Mouse (Mus musculus): Measurements from ENCODE around the gene Ttc28. TPM values are rescaled to one million over a fixed set of nuclear protein-coding genes. Genes with fewer than 3 reads are reported as not detected.
"Not testable (repeated sequence)": the region's sequence is repeated elsewhere in the genome, so short reads cannot be mapped to it uniquely, and the experiment has no call there.

Gene Ttc28
- total RNA-seq, 1 experiment from 2014 or later, result 6.3 TPM

DNA sequence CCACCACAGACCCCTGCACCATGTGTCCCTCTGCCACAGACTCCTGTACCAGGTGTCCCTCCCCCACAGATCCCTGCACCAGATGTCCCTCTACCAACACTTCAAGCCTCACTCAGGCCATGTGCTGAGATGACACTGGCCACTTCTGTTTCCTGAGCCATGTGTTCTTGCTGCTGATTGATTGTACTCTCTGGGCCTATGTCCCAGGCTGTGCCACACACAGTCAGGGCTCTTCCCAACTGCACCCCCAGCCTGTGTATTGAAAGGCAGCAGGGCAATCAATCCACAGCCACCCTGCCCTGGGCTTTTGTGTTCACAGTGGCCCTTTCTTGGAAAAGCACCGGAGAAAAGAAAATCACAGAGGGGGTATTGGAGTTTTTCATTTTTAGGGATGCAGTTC is 352.2 kb downstream of the Ttc28 start:
- no peak for ATAC-seq (ENCODE audit: extremely low read depth, insufficient number of reproducible peaks, low FRiP score, poor library complexity, severe bottlenecking)

DNA sequence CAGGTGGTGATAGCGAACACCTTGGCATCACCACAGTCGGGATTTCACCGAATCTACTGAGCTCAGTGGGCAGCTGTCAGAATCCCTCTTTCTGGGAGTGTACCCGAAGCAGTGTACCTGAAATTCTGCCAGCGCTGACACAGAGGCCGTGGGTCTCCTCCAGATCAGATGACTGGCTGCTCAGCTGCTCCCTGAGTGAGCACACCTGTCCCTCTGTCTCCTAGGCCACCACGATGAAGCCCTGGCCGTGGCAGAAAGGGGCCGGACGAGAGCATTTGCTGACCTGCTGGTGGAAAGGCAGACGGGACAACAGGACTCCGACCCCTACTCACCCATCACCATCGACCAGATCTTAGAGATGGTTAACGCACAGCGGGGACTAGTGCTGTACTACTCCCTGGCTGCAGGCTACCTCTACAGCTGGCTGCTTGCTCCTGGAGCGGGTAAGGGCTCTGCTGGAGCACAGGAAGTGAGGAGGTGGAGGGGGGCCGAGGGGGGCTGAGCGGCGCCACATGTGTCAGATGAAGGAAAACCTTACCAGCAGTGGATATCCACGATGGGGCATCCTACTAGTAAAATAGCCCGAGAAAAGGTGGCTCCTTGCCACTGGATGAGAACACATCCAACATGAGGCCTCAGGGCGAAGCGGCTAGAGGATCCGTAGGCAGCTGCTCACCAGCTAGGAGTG is 353.6 kb downstream of the Ttc28 start:
- no peak for ATAC-seq (ENCODE audit: extremely low read depth, insufficient number of reproducible peaks, low FRiP score, poor library complexity, severe bottlenecking)

DNA sequence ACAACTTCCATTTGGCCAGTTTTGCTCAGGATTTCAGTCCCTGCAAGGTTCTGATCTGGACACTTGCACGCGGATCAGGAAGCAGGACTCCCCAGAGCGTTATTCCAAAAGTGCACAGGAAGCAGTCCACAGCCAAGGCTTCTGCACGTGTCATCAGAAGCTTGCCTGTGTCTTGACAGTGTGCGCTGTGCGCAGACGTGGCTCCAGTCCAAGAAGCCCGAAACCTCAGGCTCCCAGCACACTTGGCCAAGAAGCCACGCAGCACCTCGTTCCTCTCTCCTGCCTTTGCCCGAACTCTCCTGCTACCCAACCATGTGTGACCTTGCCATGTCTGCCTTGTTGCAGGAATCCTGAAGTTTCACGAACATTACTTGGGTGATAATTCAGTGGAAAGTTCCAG is 355.5 kb downstream of the Ttc28 start:
- ATAC-seq (ENCODE audit: extremely low read depth, insufficient number of reproducible peaks, low FRiP score, poor library complexity, severe bottlenecking), result no peak

DNA sequence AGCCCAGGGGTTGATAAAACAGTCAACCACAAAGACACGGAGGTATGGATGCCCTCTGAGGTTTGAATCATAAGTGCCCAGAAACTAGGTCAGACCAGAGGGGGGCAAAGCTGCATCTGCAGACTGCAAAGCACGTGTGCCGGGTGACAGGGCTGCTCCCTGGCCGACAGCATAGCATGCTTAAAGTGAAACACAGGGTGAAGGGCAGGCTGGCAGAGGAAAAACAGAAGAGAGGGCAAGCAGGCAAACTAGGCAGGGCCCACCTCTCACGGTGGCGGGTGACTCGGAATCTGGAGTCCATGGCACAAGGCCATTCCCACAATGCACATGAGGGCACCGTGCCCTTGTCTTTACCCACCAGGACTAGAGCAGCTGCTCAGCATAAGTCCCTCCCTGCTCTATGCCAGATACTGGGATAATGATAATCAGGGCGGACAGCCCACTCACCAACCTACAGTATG is 357.6 kb downstream of the Ttc28 start:
- ATAC-seq (ENCODE audit: extremely low read depth, insufficient number of reproducible peaks, low FRiP score, poor library complexity, severe bottlenecking), result no peak

- no peak for ATAC-seq (ENCODE audit: extremely low read depth, insufficient number of reproducible peaks, low FRiP score, poor library complexity, severe bottlenecking)
These were observed 359.6 kb downstream of the Ttc28 start for GRCm38 (mm10) chr5:111239223-111239622.

- ATAC-seq (ENCODE audit: extremely low read depth, insufficient number of reproducible peaks, low FRiP score, poor library complexity, severe bottlenecking), result no peak
These were observed 363.9 kb downstream of the Ttc28 start for GRCm38 (mm10) chr5:111243447-111244040.

DNA sequence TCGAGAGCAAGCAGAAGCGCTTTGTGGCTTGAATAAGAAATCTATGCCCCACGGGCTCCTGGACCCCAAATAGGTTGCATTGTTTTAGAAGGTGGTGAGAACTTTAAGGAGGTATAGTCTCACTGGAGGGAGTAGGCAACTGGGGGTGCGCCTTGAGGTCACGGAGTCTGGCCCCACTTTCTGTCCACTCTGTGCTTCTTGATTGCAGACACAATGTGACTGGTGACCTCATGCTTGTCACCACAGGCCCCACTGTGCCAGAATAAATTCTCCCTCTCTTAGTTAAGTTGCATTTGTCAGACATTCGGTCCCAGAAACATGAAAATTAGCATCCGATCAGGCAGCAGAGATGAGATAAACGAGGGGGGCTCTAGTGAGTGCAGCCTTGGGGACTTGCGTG is 364.5 kb downstream of the Ttc28 start:
- no peak for ATAC-seq (ENCODE audit: extremely low read depth, insufficient number of reproducible peaks, low FRiP score, poor library complexity, severe bottlenecking)

DNA sequence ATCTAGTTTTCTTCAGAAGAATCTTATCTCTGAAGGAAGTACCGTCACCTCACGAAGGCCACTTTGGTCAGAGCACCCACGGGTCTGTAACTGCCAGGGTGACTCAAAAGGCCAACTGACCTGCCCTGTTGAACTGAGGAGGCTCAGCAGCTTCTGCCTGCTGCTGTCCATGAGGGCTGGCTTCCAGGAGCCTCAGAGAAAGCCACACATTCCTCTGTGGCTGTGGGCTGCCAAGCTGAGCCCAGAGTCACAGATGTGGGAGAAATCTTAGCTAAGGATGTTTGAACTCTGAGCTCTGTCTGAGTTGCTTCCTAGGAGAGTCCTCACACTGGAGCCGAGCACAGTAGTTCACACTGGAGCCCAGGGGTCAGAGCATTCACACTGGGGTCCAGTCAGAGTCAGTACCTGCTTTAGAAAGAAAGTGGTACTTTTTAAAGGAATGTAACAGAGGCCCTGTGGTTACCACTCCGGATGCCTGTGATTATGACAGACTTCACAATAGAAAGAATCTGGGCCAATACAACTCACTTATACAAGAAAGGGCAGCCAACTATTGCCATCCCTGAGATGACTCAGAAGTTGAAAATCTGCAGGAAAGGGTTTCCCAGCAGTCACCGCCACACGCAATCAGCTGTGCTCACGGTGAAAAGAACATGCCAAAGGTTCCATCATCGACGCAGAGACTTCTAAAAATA is 368.1 kb downstream of the Ttc28 start:
- no peak for ATAC-seq (ENCODE audit: extremely low read depth, insufficient number of reproducible peaks, low FRiP score, poor library complexity, severe bottlenecking)

- no peak for ATAC-seq (ENCODE audit: extremely low read depth, insufficient number of reproducible peaks, low FRiP score, poor library complexity, severe bottlenecking)
These were observed 372.5 kb downstream of the Ttc28 start for GRCm38 (mm10) chr5:111252147-111252546.

DNA sequence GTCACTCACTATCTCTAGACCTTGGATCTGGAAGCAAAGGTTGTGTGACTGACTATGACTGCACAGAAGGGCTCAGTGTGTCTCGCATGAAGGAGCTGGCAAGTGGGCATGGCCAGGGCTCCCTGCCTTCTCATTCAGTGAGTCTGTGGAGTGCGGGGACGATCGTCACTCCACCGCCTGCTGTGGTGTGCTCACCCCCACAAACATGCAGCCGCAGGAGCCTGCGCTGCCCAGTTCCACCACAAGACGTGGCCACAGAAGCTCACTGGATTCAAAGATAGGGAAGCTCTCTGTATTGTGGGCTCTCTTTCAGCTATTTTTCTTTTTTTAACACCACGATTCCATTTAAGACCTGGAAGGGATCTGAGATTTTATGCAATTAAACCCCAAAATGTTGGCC is 374.8 kb downstream of the Ttc28 start:
- ATAC-seq (ENCODE audit: extremely low read depth, insufficient number of reproducible peaks, low FRiP score, poor library complexity, severe bottlenecking), result no peak

DNA sequence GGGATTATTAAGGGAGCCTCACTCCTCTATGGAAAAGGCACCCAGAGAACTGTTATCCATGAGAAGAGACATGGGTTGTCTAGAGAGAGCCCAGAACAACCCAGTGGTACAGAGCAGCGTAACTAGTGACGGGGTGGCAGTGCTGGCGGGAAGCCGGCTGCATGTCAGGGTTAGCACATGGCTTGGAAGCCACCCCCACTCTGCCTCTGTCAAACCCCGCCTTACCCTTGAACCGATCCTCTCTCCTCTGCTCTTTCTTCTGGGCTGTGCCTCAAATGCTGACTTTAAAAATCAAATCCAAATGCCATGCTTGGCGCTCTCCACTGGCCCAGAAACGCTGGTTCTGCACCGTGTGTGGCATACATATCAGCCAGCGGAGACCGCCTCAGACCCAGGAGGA is 375.2 kb downstream of the Ttc28 start:
- no peak for ATAC-seq (ENCODE audit: extremely low read depth, insufficient number of reproducible peaks, low FRiP score, poor library complexity, severe bottlenecking)

- ATAC-seq (ENCODE audit: extremely low read depth, insufficient number of reproducible peaks, low FRiP score, poor library complexity, severe bottlenecking), result no peak
These were observed 376.6 kb downstream of the Ttc28 start for GRCm38 (mm10) chr5:111256181-111256580.

DNA sequence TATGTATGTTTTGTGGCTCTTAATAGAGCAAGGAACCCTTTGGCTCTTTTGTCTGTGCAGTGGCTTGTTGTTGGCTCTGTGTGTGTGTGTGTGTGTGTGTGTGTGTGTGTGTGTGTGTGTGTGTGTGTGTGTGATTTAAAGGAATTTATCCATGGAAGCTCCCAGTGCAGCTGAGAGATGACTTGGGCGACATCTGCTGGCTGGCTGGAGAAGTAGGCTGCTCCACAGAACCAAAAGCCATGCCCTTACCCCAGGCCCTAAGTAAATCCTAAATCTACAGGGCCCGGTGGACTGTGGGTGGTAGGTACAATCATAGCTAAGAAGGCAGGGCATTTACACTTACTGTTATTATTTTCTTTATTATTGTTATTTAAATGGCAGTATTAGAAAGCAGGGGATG is 377.5 kb downstream of the Ttc28 start:
- ATAC-seq (ENCODE audit: extremely low read depth, insufficient number of reproducible peaks, low FRiP score, poor library complexity, severe bottlenecking), result no peak

DNA sequence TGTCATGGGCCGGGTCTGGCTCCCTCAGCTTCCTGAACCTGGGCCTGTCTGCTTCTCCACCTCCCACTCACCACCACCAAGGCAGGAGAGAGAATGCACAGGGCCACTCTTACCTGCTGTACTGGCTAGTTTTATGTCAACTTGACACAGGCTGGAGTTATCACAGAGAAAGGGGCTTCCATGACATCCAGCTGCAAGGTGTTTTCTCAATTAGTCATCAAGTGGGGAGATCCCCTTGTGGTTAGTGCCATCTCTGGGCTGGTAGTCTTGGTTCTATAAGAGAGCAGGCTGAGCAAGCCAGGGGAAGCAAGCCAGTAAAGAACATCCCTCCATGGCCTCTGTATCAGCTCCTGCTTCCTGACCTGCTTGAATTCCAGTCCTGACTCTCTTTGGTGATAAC is 381.6 kb downstream of the Ttc28 start:
- ATAC-seq (ENCODE audit: extremely low read depth, insufficient number of reproducible peaks, low FRiP score, poor library complexity, severe bottlenecking), result not testable (repeated sequence)

DNA sequence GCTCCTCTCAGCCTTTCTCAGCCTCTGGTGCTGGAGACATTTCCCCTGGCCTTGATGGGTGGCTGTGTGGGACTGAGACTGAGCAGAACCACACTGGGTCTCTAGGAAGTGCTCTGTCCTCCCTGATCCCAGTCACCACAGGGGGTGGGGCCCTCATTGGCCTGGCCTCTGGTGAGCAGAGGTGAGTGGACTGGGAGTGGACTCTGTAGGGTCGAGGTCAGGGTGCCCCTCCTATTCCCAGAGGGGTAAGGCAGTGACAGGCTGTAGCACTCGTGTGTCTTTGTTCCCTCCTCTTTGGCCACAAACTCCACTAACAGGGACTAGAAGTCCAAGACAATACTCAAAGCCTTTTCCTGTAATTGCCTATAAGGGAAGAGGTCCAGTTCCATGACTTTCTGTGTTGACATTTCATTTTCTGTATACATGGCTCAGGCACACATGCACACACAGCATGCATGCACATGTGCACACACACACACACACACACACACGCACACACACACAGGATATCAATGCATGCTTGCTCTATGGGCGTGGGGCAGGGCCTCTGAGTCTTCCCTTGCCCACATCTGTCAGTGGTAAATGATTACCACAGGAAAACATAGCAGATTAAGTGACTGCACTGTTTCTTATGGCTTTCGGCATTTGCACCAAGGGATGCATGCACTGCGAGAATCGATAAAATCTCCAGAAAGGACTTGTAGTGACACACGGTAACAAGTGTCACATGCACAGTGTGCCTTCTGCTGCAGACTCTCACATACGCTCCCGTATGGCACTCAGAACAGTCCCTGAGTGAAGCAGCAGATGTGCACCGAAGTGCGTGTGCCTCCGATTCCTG is 382.4 kb downstream of the Ttc28 start:
- ATAC-seq (ENCODE audit: extremely low read depth, insufficient number of reproducible peaks, low FRiP score, poor library complexity, severe bottlenecking), result no peak

DNA sequence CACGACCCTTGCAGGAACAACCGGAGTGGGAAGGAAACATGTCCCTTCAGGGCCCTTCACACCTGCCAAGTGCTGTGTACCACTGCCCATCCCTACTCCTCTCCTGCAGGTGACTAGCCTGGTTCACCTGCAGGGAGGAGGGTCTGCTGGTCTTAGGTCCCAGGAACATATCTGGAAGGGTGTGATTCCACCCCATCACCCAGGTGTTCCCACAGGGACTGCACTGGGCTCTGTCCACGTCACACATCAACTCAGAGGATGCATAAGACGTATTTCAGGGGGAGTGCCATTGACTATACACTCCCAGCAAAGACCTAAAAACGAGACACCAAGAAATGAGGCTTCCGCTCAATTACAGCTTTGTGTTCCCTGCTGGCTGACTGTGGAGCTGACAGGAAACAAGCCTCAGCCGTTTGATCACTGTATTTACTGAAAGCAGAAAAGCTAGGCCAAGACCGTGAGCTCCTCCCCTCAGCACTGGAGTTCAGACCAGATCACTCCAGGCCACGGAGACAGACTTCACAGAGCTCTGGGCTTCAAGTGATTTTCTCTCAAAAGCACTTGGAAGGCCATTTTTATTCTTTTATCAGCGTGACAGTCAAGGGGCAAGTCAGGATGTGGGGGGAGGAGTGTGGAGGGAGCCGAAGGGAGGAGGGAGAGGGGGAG is 383.1 kb downstream of the Ttc28 start:
- no peak for ATAC-seq (ENCODE audit: extremely low read depth, insufficient number of reproducible peaks, low FRiP score, poor library complexity, severe bottlenecking)

DNA sequence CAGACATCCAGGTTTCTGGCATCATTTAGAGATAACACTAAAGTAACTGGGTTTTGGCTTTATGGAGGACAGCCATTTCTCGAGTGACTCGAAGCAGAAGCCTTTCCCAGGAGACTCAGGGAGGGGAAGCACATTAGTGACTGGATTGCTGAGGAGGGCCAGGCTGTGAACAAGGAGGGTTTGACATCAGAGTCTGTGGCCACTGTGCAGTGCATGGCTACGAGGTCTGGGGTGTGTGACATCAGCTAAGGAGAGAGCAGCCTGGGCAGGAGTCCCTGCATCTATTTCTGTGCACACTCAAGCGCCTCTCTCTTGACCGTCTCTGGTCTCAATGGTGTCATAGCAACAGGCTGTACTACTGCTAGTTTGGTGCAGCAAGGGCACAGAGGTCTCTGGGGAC is 383.8 kb downstream of the Ttc28 start:
- no peak for ATAC-seq (ENCODE audit: extremely low read depth, insufficient number of reproducible peaks, low FRiP score, poor library complexity, severe bottlenecking)

DNA sequence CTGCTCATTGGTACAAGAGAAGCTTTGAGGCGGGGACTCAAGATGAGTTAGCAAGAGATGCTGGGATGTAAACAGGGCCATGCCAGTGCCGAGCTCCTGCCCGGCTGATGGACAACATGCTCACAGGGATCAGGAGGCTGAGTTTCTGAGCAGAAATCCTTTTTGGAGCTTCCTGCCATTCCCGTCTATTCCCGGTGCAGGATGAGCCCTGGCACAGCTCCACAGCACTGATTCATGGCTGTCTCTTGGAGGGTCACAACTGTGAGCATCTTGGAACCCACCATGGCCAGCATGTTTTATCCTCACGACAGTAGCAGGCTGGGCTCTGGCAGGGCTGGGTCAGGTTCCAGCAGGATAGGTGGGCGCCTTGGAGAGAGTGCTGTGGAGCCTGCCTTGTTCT is 384.9 kb downstream of the Ttc28 start:
- no peak for ATAC-seq (ENCODE audit: extremely low read depth, insufficient number of reproducible peaks, low FRiP score, poor library complexity, severe bottlenecking)

- ATAC-seq (ENCODE audit: extremely low read depth, insufficient number of reproducible peaks, low FRiP score, poor library complexity, severe bottlenecking), result no peak
These were observed 387.1 kb downstream of the Ttc28 start for GRCm38 (mm10) chr5:111266658-111267057.
